Comparison of ENCODE assay signal across 23 mouse cellular contexts in genomic region chr7:110935815-110936762, GRCm38 (mm10). TPM values are rescaled to one million over a fixed set of nuclear protein-coding genes. Genes with fewer than 3 reads are reported as not detected.
DNase-seq lines count a peak whose midpoint lies in the region; ATAC-seq and TF ChIP-seq lines count a peak whose summit lies in the region.
"Had no signal": no experiment of that assay in that cellular context is flagged by ENCODE, and none has a peak within 500 bp of the region (broad histone marks: within the 10 kb centered on the region; RNA-seq: fewer than 3 reads in every experiment).

No protein-coding gene starts in this region.

- no peaks in the 10 kb centered on the region for H3K9me3 ChIP-seq in heart, embryonic 10.5 days
- H3K9me3 ChIP-seq in lung, embryonic 16.5 days (ENCODE audit: control insufficient read depth, low read length): no peaks in the 10 kb centered on the region
- H3K9me3 ChIP-seq in forebrain, postnatal 0 days (ENCODE audit: low read length): no peaks in the 10 kb centered on the region
- H3K9me3 ChIP-seq: embryonic facial prominence, embryonic 13.5 days; hindbrain, embryonic 10.5 days; liver, embryonic 12.5 days; midbrain, embryonic 13.5 days; neural tube, embryonic 13.5 days had no signal

- peaks cover 2% of the 10 kb centered on the region for H3K4me1 ChIP-seq in heart, embryonic 10.5 days
- peaks cover 15% of the 10 kb centered on the region; the same call in 1 of the 2 replicates for H3K4me1 ChIP-seq in lung, embryonic 16.5 days (replicated peaks; ENCODE audit: control insufficient read depth, insufficient read depth, low read length)
- H3K4me1 ChIP-seq in forebrain, postnatal 0 days (ENCODE audit: insufficient read depth): no peaks in the 10 kb centered on the region
- H3K4me1 ChIP-seq: hindbrain, embryonic 10.5 days; midbrain, embryonic 13.5 days; neural tube, embryonic 13.5 days had no signal

- no peak overlapping the region for H3K4me3 ChIP-seq in heart, embryonic 10.5 days
- no peak overlapping the region for H3K4me3 ChIP-seq in lung, embryonic 16.5 days (ENCODE audit: low read length)
- H3K4me3 ChIP-seq in forebrain, postnatal 0 days (ENCODE audit: low read depth, low read length): no peak overlapping the region
- H3K4me3 ChIP-seq: embryonic facial prominence, embryonic 13.5 days; hindbrain, embryonic 10.5 days; liver, embryonic 12.5 days; midbrain, embryonic 13.5 days; neural tube, embryonic 13.5 days had no signal

- no peaks in the 10 kb centered on the region for H3K36me3 ChIP-seq in heart, embryonic 10.5 days
- H3K36me3 ChIP-seq in lung, embryonic 16.5 days (ENCODE audit: control insufficient read depth, insufficient read depth, low read length): no peaks in the 10 kb centered on the region
- H3K36me3 ChIP-seq in forebrain, postnatal 0 days (ENCODE audit: insufficient read depth): no peaks in the 10 kb centered on the region
- H3K36me3 ChIP-seq: embryonic facial prominence, embryonic 13.5 days; hindbrain, embryonic 10.5 days; liver, embryonic 12.5 days; midbrain, embryonic 13.5 days; neural tube, embryonic 13.5 days had no signal

- TF ChIP-seq CTCF in forebrain, postnatal 0 days (IDR thresholded peaks at IDR 0.05; ENCODE audit: low read depth): no peak

- peak; percentile 88 for DNase-seq in heart, adult 11 months
- no peak for DNase-seq in heart, embryonic 10.5 days (ENCODE audit: low spot score)
- no peak for DNase-seq in lung, postnatal 36 days
- DNase-seq in naive thymus-derived CD4-positive, alpha-beta T cell, adult 2 months (ENCODE audit: low read depth): peak; percentile 34
- DNase-seq in forebrain, postnatal 0 days: no peak
- no peak for DNase-seq in left cerebral cortex, adult 18-20 months (ENCODE audit: low spot score in 2 of 2)
- DNase-seq: adrenal gland, adult 8-10 months; cerebellum, adult 9-10 months; gastrocnemius, postnatal 36 days; kidney, adult 18-20 months; kidney, postnatal 10 days; spleen, adult 18-20 months; thymus, adult 18-20 months had no signal

- H3K27ac ChIP-seq in heart, embryonic 10.5 days: no peak overlapping the region
- peak overlapping the region; percentile 43; the same call in 1 of the 2 replicates for H3K27ac ChIP-seq in lung, embryonic 16.5 days (ENCODE audit: low read length)
- H3K27ac ChIP-seq in forebrain, postnatal 0 days (ENCODE audit: low read depth, low read length): no peak overlapping the region
- H3K27ac ChIP-seq: embryonic facial prominence, embryonic 13.5 days; hindbrain, embryonic 10.5 days; hindbrain, postnatal 0 days; liver, embryonic 12.5 days; midbrain, embryonic 13.5 days; neural tube, embryonic 13.5 days had no signal

- no peaks in the 10 kb centered on the region for H3K27me3 ChIP-seq in heart, embryonic 10.5 days (ENCODE audit: insufficient read depth, poor library complexity, severe bottlenecking)
- H3K27me3 ChIP-seq in lung, embryonic 16.5 days (ENCODE audit: control insufficient read depth, insufficient read depth, low read depth, low read length): no peaks in the 10 kb centered on the region
- no peaks in the 10 kb centered on the region for H3K27me3 ChIP-seq in forebrain, postnatal 0 days (ENCODE audit: insufficient read depth, low read length)
- H3K27me3 ChIP-seq: liver, embryonic 12.5 days; midbrain, embryonic 13.5 days; neural tube, embryonic 13.5 days had no signal

- peak; percentile 71 for ATAC-seq in lung, embryonic 16.5 days (ENCODE audit: low read depth)
- ATAC-seq in activated CD4-positive, CD25-positive, alpha-beta regulatory T cell, adult 4 months: peak; percentile 87
- ATAC-seq in forebrain, postnatal 0 days: no peak
- ATAC-seq: forebrain, embryonic 14.5 days; hindbrain, postnatal 0 days; liver, embryonic 12.5 days; midbrain, embryonic 13.5 days had no signal

- no peak overlapping the region for H3K9ac ChIP-seq in lung, embryonic 16.5 days (ENCODE audit: low read length)
- H3K9ac ChIP-seq in forebrain, postnatal 0 days: no peak overlapping the region
- H3K9ac ChIP-seq: embryonic facial prominence, embryonic 13.5 days; liver, embryonic 12.5 days; midbrain, embryonic 13.5 days; neural tube, embryonic 13.5 days had no signal

- no peak overlapping the region for H3K4me2 ChIP-seq in lung, embryonic 16.5 days (ENCODE audit: low read depth, low read length)
- H3K4me2 ChIP-seq in forebrain, postnatal 0 days (ENCODE audit: low read depth): no peak overlapping the region
- H3K4me2 ChIP-seq: embryonic facial prominence, embryonic 13.5 days; liver, embryonic 12.5 days; midbrain, embryonic 13.5 days; neural tube, embryonic 13.5 days had no signal

- 85% methylated on average over 6 of the region's 6 CpGs for WGBS in heart, embryonic 10.5 days
- WGBS in lung, embryonic 16.5 days: 49% methylated on average over 6 of the region's 6 CpGs
- WGBS in forebrain, postnatal 0 days: 93% methylated on average over 6 of the region's 6 CpGs

RNA-seq across cellular contexts. Expression of gene Mrvi1, which starts 46.2 kb away (rescaled TPM):
- polyA plus RNA-seq in heart, embryonic 10.5 days (2016; fragmentation: Nextera tagmentation; extraction: Ambion mirVana): 5.1 and 6.5 TPM in 2 replicates
- 6.7 and 8.4 TPM in 2 replicates for polyA plus RNA-seq in lung, embryonic 16.5 days (2015; fragmentation: Nextera tagmentation; extraction: Ambion mirVana)
- under 1 TPM; 0.66 to 0.93 TPM for polyA plus RNA-seq in activated CD4-positive, CD25-positive, alpha-beta regulatory T cell, adult 4 months (2017; shearing (Covaris generic))
- total RNA-seq in forebrain, postnatal 0 days (2014; rRNA removed): 2.7 and 2.8 TPM in 2 replicates
- 0.25 and 0.44 TPM in 2 replicates for polyA plus RNA-seq in forebrain, postnatal 0 days (2015; fragmentation: Nextera tagmentation; extraction: Ambion mirVana)
- total RNA-seq in left cerebral cortex, adult 18-20 months (2021): 1 to 10 TPM; 2.7 to 3.3 TPM
- total RNA-seq: CH12.LX had no signal

Comparison
In these comparisons a context has a peak if more than half of its experiments do, and no peak if none do; other contexts are left out.
1. DNase-seq: peak in heart, adult 11 months (single experiment) and naive thymus-derived CD4-positive, alpha-beta T cell, adult 2 months (single experiment); none in heart, embryonic 10.5 days (single experiment), lung, postnatal 36 days (single experiment), forebrain, postnatal 0 days (single experiment) and left cerebral cortex, adult 18-20 months (0 of 2).